Mouse (Mus musculus) layer of hippocampus, adult 6 months (tissue): Measurements from ENCODE around the gene Iqch. TPM values are rescaled to one million over a fixed set of nuclear protein-coding genes. Genes with fewer than 3 reads are reported as not detected.

Experiments
- long read RNA-seq, 2 experiments: library from polyadenylated mRNA; unstranded; transcript quantifications; one replicate each; pipeline ENCODE4 v2.0.0; 2019 to 2020
- polyA plus RNA-seq: library from polyadenylated mRNA; unstranded; fragments of <200 nt; fragmentation: Nextera tagmentation; gene quantifications from 2 replicates; pipeline ENCODE4 v1.2.3, GENCODE M21; 2021

Iqch gene
- polyA plus RNA-seq: 0.18 TPM in 1 of 2 replicates, not detected in the other
- long read RNA-seq, experiment 1: 0 reads
- long read RNA-seq, experiment 2, partial matches to known transcripts: 0 of 2 reads
- long read RNA-seq, experiment 2, other reads (novel, unspliced or antisense): 2 of 2 reads

GRCm38 (mm10) chr9:63602043-63602939 lies at the start of gene Iqch, which contains the start of gene Aagab:
Gene Iqch, minus strand, starts transcription at chr9:63602493.
Gene Aagab, plus strand, starts transcription at chr9:63602660.

DNA sequence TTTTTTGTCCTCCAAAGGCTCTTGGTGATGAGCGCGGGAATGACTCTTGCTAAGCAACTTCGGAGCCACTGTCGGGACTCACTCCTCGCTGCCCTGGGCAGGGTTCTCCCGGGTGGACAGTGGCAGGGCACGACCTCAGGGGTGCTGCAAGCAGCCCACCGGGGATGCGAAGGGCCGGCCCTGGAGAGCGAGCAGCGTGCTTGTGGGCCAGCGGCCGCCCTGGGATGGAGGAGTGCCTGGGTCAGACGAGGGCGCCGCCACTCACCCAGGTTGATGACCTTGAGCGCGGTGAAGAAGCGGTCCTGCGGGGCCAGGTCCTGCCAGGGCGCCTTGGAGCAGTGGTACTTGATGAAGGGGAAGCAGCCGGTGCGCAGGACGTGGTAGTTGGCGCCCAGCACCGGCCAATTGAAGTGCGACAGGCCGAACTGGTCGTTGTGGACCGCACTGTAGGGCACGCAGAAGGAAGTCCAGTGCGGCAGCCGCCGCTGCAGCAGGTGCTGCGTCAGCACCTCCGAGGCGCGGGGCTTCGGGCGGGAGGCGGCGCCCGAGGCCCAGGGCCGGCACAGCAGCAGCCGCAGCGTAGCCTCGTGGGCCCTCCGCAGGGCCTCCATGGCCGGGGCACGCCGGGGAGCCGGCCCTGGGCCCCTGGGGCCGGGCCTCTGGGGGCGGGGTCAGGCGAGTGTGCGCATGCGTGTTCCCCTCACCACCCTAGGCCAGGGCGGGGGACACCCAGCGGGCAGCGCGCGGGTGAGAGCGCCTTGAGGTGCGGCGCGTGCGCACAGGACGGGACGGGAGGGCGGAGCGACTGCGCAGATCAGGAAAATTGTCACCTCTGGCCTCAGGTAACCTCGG lies 203.5 kb downstream of the Iqch start, which contains the start of gene 2300009A05Rik:
TSS of gene 2300009A05Rik (minus strand) at position 636 of the 852 bp plus-strand sequence.

DNA sequence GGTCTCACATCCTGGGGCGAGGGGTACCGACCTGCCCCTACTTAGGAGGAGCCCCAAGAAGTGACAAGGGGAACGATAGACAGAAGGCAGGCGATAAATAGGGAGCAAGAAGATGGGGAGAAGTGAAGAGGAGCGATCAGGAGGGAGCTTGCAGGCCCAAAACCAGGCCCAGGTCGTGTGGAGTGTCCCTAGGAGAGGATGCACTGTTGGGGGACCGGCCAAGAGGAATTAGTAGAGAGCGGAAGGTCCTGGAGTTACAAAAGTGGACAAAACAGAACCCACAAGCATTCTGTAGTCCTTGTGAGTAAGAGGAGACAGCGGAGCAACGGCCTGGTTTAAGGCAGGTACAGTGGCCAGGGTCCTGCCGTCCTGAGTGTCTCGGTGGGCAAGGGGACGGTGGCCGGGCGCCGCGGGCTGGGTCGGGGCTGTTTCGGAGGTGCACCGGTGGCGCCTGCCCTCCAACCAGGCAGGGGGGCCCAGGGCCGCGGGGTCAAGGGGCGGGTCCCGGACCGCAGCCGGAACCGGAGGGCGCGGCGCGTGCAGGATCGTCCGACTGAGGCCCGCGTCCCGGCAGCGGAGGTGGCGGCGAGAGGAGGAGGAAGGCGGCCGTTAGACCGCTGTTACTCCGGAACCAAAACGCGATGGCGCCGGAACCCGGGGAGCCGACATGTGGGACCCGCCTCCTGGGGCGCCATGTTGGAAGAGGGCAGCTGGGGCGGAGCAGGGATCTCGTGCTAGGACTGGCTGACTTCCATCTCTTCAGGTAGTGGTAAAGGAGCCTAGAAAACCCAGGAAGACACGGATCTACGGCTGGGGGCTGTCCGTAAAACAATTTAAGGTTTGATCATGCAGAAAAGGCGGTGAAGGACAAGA lies 224.8 kb downstream of the Iqch start, which contains the start of gene Map2k5:
TSS of gene Map2k5 (minus strand) at position 633 of the 873 bp plus-strand sequence.

Other genes with a start within 250 kb of the Iqch start
- gene Map2k5, start 224.6 kb downstream of the Iqch start, polyA plus RNA-seq: 24.2 and 31.2 TPM in 2 replicates
- 37.3 and 40.7 TPM in 2 replicates for gene 2300009A05Rik, start 203.2 kb downstream of the Iqch start, polyA plus RNA-seq
- 33.9 and 34.1 TPM in 2 replicates for gene Aagab, start 167 bp upstream of the Iqch start, polyA plus RNA-seq
- gene Smad3, start 155.5 kb upstream of the Iqch start, polyA plus RNA-seq: 8.9 and 9.9 TPM in 2 replicates